Mouse (Mus musculus) ES-Bruce4 (cell line): ENCODE measurements around the gene Nkapd1.

Experiments used
- CTCF ChIP-seq: IDR thresholded peaks from one replicate; pipeline ENCODE4 v1.8.1; 2011; ENCODE audit warnings: low read depth, low read length
- EP300 ChIP-seq: IDR thresholded peaks from 2 replicates; pipeline ENCODE4 v1.6.1; 2011; ENCODE audit warnings: low read depth, low read length; ENCODE audit not compliant: insufficient read depth
- POLR2A ChIP-seq: IDR thresholded peaks from one replicate; pipeline ENCODE4 v1.8.1; 2011; ENCODE audit warnings: low read length; ENCODE audit not compliant: insufficient read depth

GRCm38 (mm10) chr9:50617794-50618330, 598 bp upstream of the Nkapd1 start:
- no peak for TF ChIP-seq POLR2A
- TF ChIP-seq CTCF = no peak
- no peak for TF ChIP-seq EP300
